Mouse (Mus musculus): ENCODE measurements around the gene Mtmr6.
"Not testable (repeated sequence)": the region's sequence is repeated elsewhere in the genome, so short reads cannot be mapped to it uniquely, and the experiment has no call there.

Gene Mtmr6

DNA sequence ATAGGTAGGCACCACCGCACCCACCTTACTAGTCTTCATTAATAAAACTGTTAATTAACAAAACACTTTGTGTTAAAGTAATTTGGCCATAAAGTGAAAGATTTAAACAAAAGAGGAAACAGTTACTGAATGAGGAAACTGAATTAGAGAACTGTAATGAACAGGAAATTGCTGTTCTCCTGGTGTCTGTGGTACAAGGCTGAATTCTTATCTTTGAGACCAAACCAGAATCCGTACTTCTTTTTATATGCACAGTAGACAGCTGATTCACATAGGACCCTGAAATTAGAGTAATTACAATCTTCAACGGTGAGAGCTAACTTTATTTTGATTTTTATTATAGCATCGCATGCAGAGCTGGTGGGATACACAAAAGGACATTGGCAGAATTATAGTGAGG lies 25.3 kb downstream of the Mtmr6 start:
- no peak for DNase-seq (ENCODE audit: low read depth in 1 of 2, low spot score in 2 of 2)

DNA sequence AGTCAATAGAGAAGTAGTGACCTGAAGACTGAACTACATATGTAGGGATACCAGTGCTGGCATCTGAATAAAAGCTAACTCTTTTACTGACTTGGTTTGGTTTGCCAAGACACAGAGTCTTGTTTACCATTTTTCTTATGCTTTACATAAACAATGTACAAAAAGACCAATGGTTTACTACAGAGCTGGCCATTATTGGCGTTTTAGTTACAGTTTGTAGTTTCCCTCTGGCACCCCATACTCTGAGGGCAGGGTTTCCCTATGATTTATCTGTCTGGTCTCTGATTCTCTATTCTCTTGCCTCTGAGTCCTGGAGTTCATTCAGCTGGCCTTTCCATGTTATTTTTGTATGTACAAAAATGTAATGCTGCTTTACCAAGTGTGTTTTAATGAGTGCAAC lies 30.5 kb downstream of the Mtmr6 start:
- DNase-seq (ENCODE audit: low read depth in 1 of 2, low spot score in 2 of 2): no peak

DNA sequence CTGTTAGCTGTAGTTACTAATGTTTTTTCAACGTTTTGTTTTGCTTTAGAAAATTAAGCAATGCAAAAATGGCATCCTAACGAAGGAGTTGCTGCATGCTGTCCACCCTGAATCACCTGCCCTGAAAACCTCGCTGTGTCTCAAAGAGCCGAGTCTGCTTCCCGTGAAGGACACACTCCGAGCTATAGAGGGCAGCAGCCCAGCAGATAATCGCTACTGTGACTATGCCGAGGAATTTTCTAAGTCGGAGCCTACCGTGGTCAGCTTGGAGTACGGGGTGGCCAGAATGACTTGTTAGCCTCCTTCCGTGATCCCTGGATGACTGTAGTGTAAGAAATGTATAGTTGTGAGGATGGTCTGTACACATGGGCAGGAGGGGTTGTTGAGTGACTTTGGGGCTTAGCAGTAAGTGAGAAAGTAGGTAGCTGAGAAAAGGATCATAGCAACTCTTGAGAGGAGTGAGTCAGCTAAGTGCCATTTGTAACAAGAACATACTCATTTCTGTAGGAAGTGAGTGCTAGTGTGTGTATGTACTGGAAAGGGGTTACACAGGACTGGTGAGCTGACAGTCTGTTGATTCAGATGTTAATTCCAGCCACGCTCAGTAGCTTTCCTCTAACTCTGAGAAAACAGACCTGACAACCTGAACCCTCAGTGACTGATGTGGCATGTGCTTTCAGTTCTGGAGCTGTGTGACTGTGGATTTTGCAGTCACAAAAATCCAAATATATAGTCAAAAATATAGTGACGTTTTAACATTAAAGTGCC lies 35.4 kb downstream of the Mtmr6 start:
- no peak for DNase-seq (ENCODE audit: low read depth in 1 of 2, low spot score in 2 of 2)

DNA sequence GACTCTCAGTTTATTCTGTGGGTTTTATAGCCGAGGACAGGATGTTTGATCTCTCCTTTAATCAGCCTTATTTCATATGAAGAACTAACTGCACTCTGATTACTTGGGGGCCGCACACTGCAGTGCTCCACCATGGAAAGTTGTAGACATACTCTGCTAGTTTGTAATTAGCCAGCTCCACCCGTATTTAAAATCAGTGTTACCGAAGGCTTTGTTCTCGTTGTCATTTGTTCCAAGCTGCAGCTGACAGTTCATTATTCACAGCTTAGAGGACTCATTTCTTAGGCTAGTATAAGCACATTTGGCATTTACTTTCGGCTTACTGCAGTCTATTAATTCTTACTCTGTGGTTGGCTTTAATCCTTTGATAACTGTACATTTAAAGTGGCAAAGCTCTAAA lies 36.0 kb downstream of the Mtmr6 start:
- DNase-seq (ENCODE audit: low read depth in 1 of 2, low spot score in 2 of 2): no peak

DNA sequence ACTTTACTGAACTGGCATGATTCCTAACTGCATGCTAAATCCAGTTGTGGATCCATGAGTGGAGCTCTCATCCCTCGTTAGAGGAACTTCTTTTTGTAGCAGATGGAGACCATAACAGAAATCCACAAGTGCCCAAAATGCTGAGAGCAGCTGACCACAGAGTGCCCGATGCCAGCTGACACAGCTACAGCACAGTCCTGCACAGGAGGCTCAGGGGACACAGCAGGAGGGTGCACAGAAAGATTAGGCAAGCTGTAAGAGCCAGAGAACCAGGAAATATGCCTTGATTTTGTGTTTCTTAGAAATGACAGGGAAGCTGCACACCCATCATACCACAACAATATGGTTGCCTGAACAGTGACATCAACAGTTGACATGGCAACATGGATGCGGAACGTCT lies 37.4 kb downstream of the Mtmr6 start:
- DNase-seq (ENCODE audit: low read depth in 1 of 2, low spot score in 2 of 2): no peak

DNA sequence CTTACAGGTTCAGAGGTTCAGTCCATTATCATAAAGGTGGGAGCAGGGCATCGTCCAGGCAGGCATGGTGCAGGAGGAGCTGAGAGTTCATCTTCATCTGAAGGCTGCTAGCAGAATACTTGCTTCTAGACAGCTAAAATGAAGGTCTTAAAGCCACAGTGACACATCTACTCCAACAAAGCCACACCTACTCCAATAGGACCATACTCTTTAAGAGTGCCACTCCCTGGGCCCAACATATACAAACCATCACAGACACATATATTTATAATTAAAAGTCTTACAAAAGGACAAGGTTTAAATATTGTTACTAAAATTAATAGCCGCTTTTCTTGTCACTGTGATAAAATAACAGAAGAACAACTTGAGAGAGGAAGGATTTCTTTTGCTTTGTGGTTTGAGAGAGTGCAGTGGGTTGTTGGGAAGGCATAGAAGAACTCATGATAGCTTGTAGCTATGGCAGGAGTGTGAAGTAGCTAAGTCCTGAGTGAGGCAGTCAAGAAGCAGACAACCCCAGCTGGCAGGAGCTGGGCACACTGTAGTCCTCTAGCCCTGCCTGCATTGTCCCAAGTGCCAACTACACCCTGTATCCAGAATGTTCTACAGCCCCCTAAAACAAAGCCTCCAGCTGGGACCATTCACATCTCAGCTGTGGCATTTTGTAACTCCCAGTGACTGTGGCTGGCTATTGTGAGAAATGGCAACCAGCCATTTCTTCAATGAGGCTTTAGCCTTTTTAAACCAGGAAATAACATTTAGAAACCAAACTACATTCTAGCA lies 39.6 kb downstream of the Mtmr6 start:
- no peak for DNase-seq (ENCODE audit: low read depth in 1 of 2, low spot score in 2 of 2)

DNA sequence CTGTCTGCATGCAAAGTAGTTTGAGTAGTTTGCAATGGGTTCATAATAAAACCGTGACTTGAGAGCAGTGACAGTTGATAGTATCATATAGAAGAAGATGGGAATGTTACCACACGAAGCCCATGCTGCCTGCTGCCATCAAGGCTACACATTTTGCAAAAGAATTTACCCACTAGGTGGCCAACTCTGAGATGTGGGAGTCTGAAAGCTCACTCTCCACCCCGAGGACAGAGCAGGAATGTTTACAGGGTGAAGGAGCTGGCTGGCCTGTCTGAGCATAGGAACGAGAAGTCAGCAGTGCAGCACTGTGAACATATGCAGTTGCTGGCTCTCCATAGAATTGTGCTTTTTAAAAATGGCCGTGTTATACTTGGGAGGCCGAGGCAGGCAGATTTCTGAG lies 43.1 kb downstream of the Mtmr6 start:
- DNase-seq (ENCODE audit: low read depth in 1 of 2, low spot score in 2 of 2): no peak

DNA sequence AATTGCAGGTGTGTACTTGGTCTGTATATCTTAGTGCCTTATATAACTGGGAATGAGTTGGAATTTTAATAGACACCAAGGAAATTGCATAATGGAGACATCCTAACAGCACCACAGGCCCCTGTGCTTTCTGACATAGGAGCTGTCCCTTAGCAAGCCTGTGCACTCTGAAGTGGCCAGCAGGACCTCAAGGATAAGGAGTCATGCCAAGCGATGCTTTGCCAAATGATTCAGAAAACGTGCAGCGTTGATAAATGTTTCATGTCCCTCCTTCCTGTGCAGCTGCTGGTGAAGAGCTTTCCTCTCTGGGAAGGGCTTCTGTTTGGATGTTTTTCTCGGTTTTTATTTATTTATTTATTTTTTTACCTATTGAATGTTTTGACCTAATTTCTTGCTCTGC lies 45.7 kb downstream of the Mtmr6 start:
- DNase-seq (ENCODE audit: low read depth in 1 of 2, low spot score in 2 of 2): no peak

DNA sequence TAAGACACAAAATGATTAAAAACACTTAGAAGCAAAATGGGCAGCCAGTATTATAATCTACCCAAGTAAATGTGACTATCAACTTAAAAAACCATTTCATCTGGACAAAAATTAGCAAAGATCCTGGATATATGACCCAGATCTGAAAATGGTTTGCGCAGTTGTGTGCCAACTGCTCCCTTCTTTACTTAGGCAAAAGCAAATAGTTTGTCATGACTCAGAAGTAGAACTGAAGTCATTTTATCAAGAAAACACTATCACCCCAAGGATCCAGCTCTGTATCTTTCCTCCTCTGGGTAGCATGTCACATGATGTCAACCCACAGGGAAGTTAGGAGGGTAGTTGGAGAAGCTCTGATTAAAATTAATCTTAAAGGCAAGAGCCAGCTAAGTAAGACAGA lies 54.2 kb downstream of the Mtmr6 start:
- DNase-seq (ENCODE audit: low read depth in 1 of 2, low spot score in 2 of 2): no peak

DNA sequence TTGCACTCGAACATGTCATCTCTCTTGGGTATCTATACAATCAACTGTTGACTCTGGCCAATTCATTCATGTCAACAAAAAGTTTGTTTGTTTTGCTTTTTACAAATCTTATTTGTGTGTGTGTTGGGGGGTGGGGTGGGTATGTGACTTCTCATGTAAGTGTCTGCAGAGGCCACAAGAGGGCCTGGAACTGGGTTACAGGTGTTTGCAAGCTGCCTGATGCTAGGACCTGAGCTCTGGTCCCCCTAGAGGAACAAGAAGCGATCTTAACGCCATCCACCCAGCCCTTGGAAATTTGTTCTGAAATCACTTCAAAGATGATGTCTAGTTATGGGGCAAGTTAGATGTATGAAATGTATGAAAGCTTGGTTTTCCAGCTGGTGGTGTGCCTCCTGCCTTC lies 55.8 kb downstream of the Mtmr6 start:
- DNase-seq (ENCODE audit: low read depth in 1 of 2, low spot score in 2 of 2): no peak

DNA sequence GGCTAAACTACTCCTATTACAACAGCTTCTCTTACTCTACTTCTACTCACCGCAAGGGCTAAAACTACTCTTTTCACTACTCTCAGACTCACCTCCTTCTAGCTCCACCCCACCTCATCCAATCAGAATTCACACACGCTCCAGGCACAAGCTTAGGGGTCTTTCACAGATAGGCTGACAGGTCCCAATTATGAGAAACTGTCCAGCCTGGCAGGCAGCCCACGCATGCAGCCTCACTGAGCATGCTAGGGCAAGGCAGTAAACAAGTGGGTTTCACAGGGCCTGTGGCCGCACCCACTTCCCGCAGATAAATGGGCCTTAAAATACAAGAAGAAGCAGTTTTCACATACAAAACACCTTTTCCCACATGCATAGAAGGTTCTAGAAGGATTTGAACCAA lies 75.0 kb downstream of the Mtmr6 start:
- not testable (repeated sequence) for DNase-seq (ENCODE audit: low read depth in 1 of 2, low spot score in 2 of 2)

DNA sequence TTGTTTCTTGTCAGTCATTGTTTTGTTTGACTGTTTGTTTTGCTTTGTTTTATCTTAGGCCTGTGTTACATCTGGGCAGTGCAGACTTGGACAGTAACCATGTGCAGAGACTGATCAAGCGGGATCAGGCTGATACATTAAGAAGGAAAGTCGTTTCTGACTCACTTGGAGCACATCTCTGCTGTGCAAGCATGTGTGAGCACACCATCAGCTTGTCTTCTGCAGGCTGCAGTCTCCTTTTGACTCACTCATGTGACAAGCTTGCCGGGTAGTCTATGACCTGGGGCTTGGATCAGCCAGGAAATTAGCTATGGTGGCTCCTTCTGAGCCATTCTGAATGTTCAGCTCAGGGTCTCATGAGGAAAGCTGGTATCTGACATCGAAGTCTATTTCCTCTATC lies 75.5 kb downstream of the Mtmr6 start:
- DNase-seq (ENCODE audit: low read depth in 1 of 2, low spot score in 2 of 2): no peak

DNA sequence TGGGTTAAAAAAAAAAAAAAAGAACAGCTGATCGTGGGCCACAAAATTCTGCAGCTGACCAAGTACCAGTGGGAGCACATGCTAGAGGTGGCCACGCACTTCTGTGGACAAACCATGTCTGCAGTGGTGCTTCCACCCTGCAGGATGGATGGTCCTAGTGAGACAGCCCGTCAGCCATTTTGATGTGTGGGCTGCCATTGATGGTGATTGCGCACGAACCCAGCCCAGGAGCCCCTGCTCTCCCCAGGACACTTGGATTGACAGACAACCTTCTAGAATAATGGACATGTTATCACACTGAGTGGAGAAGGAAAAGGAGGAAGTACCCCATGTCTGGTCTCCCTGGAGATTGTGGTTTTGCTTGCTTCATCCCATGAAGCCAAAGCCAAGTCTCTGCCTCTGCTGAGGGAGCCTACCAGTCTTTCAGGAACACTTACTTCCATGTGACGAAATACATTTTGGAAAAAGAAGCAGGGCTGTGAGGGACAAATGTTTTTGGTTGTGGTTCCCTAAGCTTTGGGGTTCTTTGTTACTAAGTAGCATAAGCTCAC lies 80.4 kb downstream of the Mtmr6 start:
- DNase-seq (ENCODE audit: low read depth in 1 of 2, low spot score in 2 of 2): no peak
